Mouse (Mus musculus) G1E (cell line): ENCODE results near the gene Naglu. TPM values are rescaled to one million over a fixed set of nuclear protein-coding genes. Genes with fewer than 3 reads are reported as not detected.

Source experiments
- ATAC-seq: 2 replicates; pipeline ENCODE4 v1.8.0; 2016; ENCODE audit warnings: mild to moderate bottlenecking; ENCODE audit not compliant: insufficient number of reproducible peaks, poor library complexity, low FRiP score, severe bottlenecking; ENCODE audit errors: extremely low read depth
- DNase-seq: peaks from one replicate; pipeline ENCODE4 v3.0.0; 2012; ENCODE audit warnings: low spot score
- H3K27me3 ChIP-seq: 2 replicates; pipeline ENCODE4 v1.6.1; 2012; ENCODE audit warnings: mild to moderate bottlenecking, low read length, inconsistent platforms; ENCODE audit not compliant: insufficient read depth
- H3K36me3 ChIP-seq: replicated peaks from 2 replicates; pipeline ENCODE3; 2012; ENCODE audit warnings: mild to moderate bottlenecking, inconsistent platforms
- H3K4me1 ChIP-seq: 2 replicates; pipeline ENCODE4 v1.6.1; 2012; ENCODE audit warnings: low read depth, low read length, inconsistent platforms, mixed read lengths; ENCODE audit not compliant: insufficient read depth
- H3K4me3 ChIP-seq: 2 replicates; pipeline ENCODE4 v1.5.1; 2012; ENCODE audit warnings: low read depth, mild to moderate bottlenecking, inconsistent platforms, low read length, moderate library complexity, mixed read lengths
- H3K9me3 ChIP-seq: replicated peaks from 2 replicates; pipeline ENCODE4 v1.6.1; 2012; ENCODE audit warnings: inconsistent platforms
- CTCF ChIP-seq: IDR thresholded peaks from 2 replicates; pipeline ENCODE4 v1.5.1; 2012; ENCODE audit warnings: low read depth, low read length, inconsistent platforms, mixed read lengths
- GATA1 ChIP-seq: IDR thresholded peaks from 2 replicates; pipeline ENCODE4 v1.6.1; 2012; ENCODE audit warnings: borderline replicate concordance, low read length, inconsistent platforms, mixed read lengths
- GATA2 ChIP-seq: IDR thresholded peaks from 2 replicates; pipeline ENCODE4 v1.6.1; 2012; ENCODE audit warnings: low read depth, low read length, inconsistent platforms, borderline replicate concordance
- POLR2AphosphoS5 ChIP-seq: IDR thresholded peaks from 2 replicates; pipeline ENCODE4 v1.6.1; 2012; ENCODE audit warnings: low read depth, low read length, inconsistent platforms; ENCODE audit not compliant: insufficient replicate concordance
- TAL1 ChIP-seq: conservative IDR thresholded peaks from 2 replicates; pipeline ENCODE4 v1.6.1; 2012; ENCODE audit warnings: low read depth, low read length, inconsistent platforms, mixed read lengths
- polyA plus RNA-seq: library from polyadenylated mRNA; stranded (reverse); fragments of >175 nt; gene quantifications from 2 replicates; pipeline ENCODE4 v1.2.3, GENCODE M21; 2012
- total RNA-seq, 2 experiments: library from RNA; stranded (forward) in 1 of 2; stranded (reverse) in 1 of 2; fragments of 200-1000 nt in 1 of 2; fragments of >200 nt in 1 of 2; fragmentation: Nextera tagmentation in 1 of 2; gene quantifications; 2 replicates each; pipeline ENCODE4 v1.2.3; 2014 to 2017

Gene Naglu
- total and polyA plus RNA-seq, 3 experiments, result 6.3 to 14.2 (median 6.4) TPM

DNA sequence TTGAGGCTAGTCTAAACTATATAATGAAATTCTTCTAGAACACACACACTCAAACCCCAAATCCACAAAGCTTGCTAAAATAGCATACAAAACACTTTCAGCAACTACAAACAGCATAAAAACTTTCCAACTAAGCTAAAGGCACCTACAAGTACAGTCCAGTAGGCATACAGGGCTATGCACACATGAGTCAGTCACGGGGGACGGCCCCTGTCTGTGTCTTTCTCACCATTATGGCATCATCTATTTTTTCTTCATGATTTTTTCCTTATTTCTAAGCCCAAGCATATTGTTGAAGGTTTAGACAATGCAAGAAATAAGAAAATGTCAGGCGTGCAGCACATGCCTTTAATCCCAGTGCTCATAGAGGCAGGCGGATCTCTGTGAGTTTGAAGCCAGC lies 41.4 kb downstream of the Naglu start:
- Histone ChIP-seq H3K36me3 (peaks cover 73% of the 10 kb centered on the region), H3K27me3 (no peaks in the 10 kb centered on the region), H3K4me3 (no peak overlapping the region), H3K4me1 (peaks cover 21% of the 10 kb centered on the region), H3K9me3 (peaks cover 3% of the 10 kb centered on the region; the same call in 1 of the 2 replicates)
- DNase-seq (no peak), ATAC-seq (no peak)
- TF ChIP-seq TAL1 (no peak), GATA1 (no peak), POLR2AphosphoS5 (no peak), CTCF (no peak), GATA2 (no peak)

DNA sequence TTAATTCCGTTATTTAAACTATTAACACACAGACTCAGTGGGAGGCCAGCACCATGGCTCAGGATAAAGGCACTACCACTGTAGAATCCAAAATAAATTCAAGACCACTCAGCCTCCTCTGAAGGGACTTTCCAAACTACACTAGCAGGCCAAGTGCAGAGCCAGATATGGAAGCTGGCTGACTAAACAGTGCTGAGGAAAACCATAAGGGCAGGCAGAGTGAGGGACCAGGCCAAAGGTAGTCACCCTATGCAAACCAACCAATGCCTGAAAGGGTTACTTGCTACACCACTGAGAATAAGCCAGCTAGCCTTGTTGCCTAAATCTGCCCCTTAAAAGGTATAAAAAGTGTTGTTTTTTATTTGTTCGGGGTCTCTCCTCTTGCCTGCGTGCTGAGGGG lies 42.4 kb downstream of the Naglu start:
- DNase-seq (no peak), ATAC-seq (no peak)
- peaks cover 3% of the 10 kb centered on the region; the same call in 1 of the 2 replicates for H3K9me3 ChIP-seq
- no peak overlapping the region for H3K4me3 ChIP-seq
- H3K4me1 ChIP-seq, result peaks cover 28% of the 10 kb centered on the region
- no peaks in the 10 kb centered on the region for H3K27me3 ChIP-seq
- TF ChIP-seq POLR2AphosphoS5, result no peak
- TF ChIP-seq GATA1, result no peak
- TF ChIP-seq CTCF, result no peak
- TF ChIP-seq GATA2, result no peak
- no peak for TF ChIP-seq TAL1
- peaks cover 78% of the 10 kb centered on the region for H3K36me3 ChIP-seq

DNA sequence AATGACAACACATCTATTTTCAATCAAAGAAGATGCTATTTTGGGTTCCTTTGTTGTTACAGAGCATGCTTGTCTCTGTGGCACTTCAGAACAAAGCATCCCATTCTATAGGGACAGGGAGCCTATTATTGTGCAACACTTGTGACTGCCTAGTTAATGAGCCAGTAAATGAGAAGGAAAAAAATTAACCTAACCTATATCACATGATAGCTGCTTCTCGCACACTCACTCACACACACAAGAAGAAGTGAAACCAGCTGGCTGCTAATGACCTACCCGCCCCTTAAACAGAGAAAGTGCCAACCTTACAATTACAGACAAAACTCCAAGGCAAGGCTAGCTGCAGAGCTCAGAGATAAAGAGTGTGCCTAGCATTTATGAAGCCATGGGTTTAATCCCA lies 45.8 kb downstream of the Naglu start:
- no peak overlapping the region for H3K4me3 ChIP-seq
- peaks cover 44% of the 10 kb centered on the region for H3K4me1 ChIP-seq
- H3K9me3 ChIP-seq, result peaks cover 3% of the 10 kb centered on the region; the same call in 1 of the 2 replicates
- peaks cover 61% of the 10 kb centered on the region for H3K36me3 ChIP-seq
- ATAC-seq (no peak), DNase-seq (no peak)
- no peaks in the 10 kb centered on the region for H3K27me3 ChIP-seq
- no peak for TF ChIP-seq POLR2AphosphoS5
- TF ChIP-seq TAL1, result no peak
- TF ChIP-seq GATA2, result no peak
- no peak for TF ChIP-seq CTCF
- TF ChIP-seq GATA1, result no peak

DNA sequence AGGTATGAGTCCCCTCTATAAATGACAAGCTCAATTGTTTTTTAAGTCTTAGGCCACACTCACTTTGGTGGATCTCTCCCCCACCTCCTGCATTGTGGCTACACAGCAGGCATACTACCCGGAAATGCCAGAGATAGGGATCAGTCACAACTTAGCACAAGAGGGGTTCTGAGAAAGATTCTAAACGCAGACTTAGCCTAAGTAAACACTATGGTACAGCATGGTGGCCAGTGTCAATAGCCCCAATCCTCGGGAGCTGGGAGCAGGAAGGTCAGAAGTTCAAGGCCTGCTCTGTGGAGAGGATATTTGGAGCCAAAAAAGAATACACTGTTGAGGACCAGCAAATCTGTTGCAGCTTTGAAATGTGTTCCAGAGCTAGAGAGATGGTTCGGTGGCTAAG lies 48.3 kb downstream of the Naglu start:
- H3K27me3 ChIP-seq, result no peaks in the 10 kb centered on the region
- peak overlapping the region; percentile 92; the same call in 1 of the 2 replicates for H3K4me3 ChIP-seq
- ATAC-seq (no peak), DNase-seq (no peak)
- H3K9me3 ChIP-seq, result no peaks in the 10 kb centered on the region
- no peak for TF ChIP-seq CTCF
- no peak for TF ChIP-seq TAL1
- no peak for TF ChIP-seq GATA2
- TF ChIP-seq GATA1, result no peak
- no peak for TF ChIP-seq POLR2AphosphoS5
- peaks cover 58% of the 10 kb centered on the region for H3K36me3 ChIP-seq
- peaks cover 55% of the 10 kb centered on the region for H3K4me1 ChIP-seq

DNA sequence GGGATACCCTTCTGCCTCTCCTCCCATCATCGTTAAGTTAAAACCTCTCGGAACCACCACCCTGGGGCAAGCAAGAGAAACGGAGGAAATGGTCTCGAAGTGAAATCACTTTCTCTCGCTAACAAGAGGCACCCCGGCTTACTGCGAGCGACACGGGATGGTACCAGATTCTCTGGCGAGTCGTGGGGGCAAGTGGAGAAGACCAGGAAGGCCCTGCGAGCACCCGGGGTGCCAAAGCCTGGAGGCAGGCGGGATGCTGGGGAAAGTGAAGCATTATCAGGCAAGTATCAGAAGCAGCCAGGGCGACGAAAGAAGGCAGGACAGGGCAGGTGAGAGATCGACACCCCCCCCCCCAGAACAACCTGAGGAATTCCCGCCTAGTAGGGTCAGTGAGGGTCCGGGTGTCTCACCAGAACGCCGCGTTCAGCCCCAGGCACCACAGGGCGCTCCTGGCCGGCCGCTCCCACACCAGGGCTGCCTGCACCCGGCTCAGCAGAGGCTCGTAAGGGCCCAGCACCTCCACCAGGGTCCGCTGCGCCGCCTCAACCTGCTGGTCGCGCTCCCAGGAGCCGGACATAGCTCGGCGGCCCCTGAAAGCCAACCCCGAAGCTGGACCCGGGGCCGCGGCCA lies 49.4 kb downstream of the Naglu start:
- ATAC-seq (no peak), DNase-seq (peak; percentile 77)
- peaks cover 60% of the 10 kb centered on the region for H3K36me3 ChIP-seq
- H3K27me3 ChIP-seq, result 0 out of 2 replicates have a peak, but pooled peaks cover under 1% of the 10 kb centered on the region
- H3K4me1 ChIP-seq, result peaks cover 57% of the 10 kb centered on the region
- H3K9me3 ChIP-seq, result no peaks in the 10 kb centered on the region
- H3K4me3 ChIP-seq, result peak overlapping the region; percentile 92
- TF ChIP-seq GATA1 (no peak), TAL1 (no peak), POLR2AphosphoS5 (no peak), GATA2 (no peak), CTCF (no peak)

DNA sequence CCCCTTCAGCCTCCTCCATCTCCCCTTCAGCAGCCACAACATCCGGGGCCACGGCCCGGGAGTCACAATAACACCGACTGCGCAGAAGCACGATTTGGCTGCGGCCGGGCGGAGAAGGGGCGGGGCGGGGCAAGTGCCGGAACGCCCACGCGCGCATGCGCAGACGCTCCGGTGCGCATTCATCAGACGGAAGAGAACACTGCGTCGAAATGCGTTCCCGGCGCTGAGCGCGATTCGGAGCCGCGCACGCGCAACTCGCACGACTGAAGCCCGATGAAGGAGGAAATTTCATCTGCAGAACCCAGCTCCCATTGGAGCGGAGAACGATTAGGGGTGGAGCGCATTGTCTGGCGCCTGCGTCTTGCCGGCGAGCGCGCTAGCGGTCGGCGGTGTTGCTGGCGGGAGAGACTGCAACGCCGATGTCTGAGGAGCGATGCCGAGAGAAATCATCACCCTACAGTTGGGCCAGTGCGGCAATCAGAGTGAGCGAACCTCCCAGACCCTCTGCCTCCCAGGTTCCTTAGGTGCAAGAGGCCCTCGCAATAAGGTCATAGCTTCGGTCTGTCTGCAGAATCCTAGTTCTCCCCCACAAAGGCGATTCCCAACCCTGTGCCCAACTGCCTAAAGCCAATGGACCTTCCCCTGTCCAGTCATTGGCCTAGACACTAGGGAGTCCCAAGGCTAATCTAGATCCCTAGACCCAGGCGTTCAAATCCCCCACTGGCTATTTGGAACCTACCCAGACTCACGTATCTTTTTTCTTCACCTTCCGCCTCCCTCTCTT lies 50.1 kb downstream of the Naglu start, which contains the start of the genes Retreg3 and Tubg1:
Retreg3 (minus strand) TSS at position 133 of the 784 bp plus-strand sequence.
Tubg1 (plus strand) TSS at position 178 of the 784 bp plus-strand sequence.
- H3K4me1 ChIP-seq, result peaks cover 53% of the 10 kb centered on the region
- peaks cover 6% of the 10 kb centered on the region; the same call in 1 of the 2 replicates for H3K27me3 ChIP-seq
- ATAC-seq, result peak; percentile 90
- TF ChIP-seq CTCF (no peak), POLR2AphosphoS5 (no peak), TAL1 (no peak), GATA2 (no peak), GATA1 (no peak)
- DNase-seq, result peak; percentile 94
- peak within 1 kb of the TSS; percentile 92 for H3K4me3 ChIP-seq
- peaks cover 58% of the 10 kb centered on the region for H3K36me3 ChIP-seq
- H3K9me3 ChIP-seq, result no peaks in the 10 kb centered on the region
